Mouse (Mus musculus) spleen, adult 2 months (tissue): ENCODE results near the gene Zfp706. TPM values are rescaled to one million over a fixed set of nuclear protein-coding genes. Genes with fewer than 3 reads are reported as not detected.

ENCODE experiments used
- DNase-seq, 2 experiments: peaks; one replicate each; pipeline versions ENCODE4 v3.0.0 to v3.0.0-alpha.2; 2012 to 2021; ENCODE audit warnings: low spot score in 2 of 2, low read depth in 1 of 2
- H3K27ac ChIP-seq: fragments of 200-500 bp; 2 replicates; pipeline ENCODE4 v1.5.1; 2012; ENCODE audit warnings: low read length, inconsistent platforms; ENCODE audit not compliant: insufficient read depth
- H3K27me3 ChIP-seq: fragments of 200-500 bp; 2 replicates; pipeline ENCODE4 v1.6.1; 2012; ENCODE audit warnings: mild to moderate bottlenecking, moderate library complexity, low read length, inconsistent platforms; ENCODE audit not compliant: control insufficient read depth, insufficient read depth
- H3K36me3 ChIP-seq: fragments of 200-500 bp; 2 replicates; pipeline ENCODE4 v1.6.1; 2012; ENCODE audit warnings: mild to moderate bottlenecking, low read length, inconsistent platforms; ENCODE audit not compliant: control insufficient read depth, insufficient read depth
- H3K4me1 ChIP-seq: fragments of 200-500 bp; 2 replicates; pipeline ENCODE4 v1.6.1; 2011; ENCODE audit warnings: inconsistent platforms; ENCODE audit not compliant: control insufficient read depth, insufficient read depth, insufficient read length
- H3K4me3 ChIP-seq: fragments of 200-500 bp; 2 replicates; pipeline ENCODE4 v1.5.1; 2011; ENCODE audit warnings: mild to moderate bottlenecking, inconsistent platforms; ENCODE audit not compliant: insufficient read depth, insufficient read length; ENCODE audit errors: extremely low read depth
- CTCF ChIP-seq: fragments of 200-500 bp; IDR thresholded peaks from 2 replicates; pipeline ENCODE4 v1.5.1; 2011; ENCODE audit warnings: mild to moderate bottlenecking, inconsistent platforms; ENCODE audit not compliant: insufficient read depth, insufficient read length, insufficient replicate concordance; ENCODE audit errors: extremely low read depth
- POLR2A ChIP-seq: fragments of 200-500 bp; IDR thresholded peaks from 2 replicates; pipeline ENCODE4 v1.6.1; 2011; ENCODE audit warnings: low read depth, low read length, inconsistent platforms
- WGBS: fragments of 180-500 bp; shearing (Covaris S2); methylation state at CpG from one replicate; pipeline ENCODE4 v1.1.7; 2018; 5-methylcytosine and 5-hydroxymethylcytosine counted together
- polyA plus RNA-seq: library from polyadenylated mRNA; depleted of rRNA; stranded (reverse); fragments of >200 nt; gene quantifications from 2 replicates; pipeline ENCODE4 v1.2.3, GENCODE M21; 2012

Zfp706 gene
- polyA plus RNA-seq, 1 experiment, result 23.4 TPM

DNA sequence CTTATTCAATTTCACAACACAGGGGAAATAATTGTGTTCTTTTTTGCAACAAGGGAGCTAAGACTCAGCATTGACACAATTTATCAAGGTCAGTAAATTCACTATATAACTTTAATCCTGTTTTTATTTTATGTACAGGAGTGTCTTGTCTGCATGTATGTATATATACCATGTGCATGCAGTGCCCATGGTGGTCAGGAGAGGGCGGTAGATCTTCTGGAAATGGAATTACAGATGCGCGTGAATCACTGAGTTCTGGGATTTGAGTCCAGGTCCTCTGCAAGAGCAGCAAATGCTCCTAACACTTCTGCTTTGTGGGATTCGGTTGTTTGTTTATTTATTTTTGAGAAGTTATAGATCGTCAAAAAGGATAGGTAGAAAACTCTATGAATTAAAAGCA is 37.8 kb downstream of the Zfp706 start:
- no peaks in the 10 kb centered on the region for H3K36me3 ChIP-seq
- no peaks in the 10 kb centered on the region for H3K27me3 ChIP-seq
- no peak for DNase-seq
- H3K27ac ChIP-seq, result no peak overlapping the region
- TF ChIP-seq CTCF (no peak), POLR2A (no peak)
- H3K4me3 ChIP-seq, result no peak overlapping the region
- 96% methylated on average over 5 of the region's 5 CpGs for WGBS
- H3K4me1 ChIP-seq, result peaks cover 8% of the 10 kb centered on the region; the same call in 1 of the 2 replicates

- Histone ChIP-seq H3K4me1 (peaks cover 8% of the 10 kb centered on the region; the same call in 1 of the 2 replicates), H3K27me3 (no peaks in the 10 kb centered on the region), H3K36me3 (no peaks in the 10 kb centered on the region), H3K27ac (no peak overlapping the region), H3K4me3 (no peak overlapping the region)
- no peak for DNase-seq
- 53% methylated on average over 1 of the region's 1 CpGs for WGBS
- no peak for TF ChIP-seq POLR2A
- no peak for TF ChIP-seq CTCF
Measured at GRCm38 (mm10) chr15:36968295-36968694, 39.3 kb downstream of the Zfp706 start.

DNA sequence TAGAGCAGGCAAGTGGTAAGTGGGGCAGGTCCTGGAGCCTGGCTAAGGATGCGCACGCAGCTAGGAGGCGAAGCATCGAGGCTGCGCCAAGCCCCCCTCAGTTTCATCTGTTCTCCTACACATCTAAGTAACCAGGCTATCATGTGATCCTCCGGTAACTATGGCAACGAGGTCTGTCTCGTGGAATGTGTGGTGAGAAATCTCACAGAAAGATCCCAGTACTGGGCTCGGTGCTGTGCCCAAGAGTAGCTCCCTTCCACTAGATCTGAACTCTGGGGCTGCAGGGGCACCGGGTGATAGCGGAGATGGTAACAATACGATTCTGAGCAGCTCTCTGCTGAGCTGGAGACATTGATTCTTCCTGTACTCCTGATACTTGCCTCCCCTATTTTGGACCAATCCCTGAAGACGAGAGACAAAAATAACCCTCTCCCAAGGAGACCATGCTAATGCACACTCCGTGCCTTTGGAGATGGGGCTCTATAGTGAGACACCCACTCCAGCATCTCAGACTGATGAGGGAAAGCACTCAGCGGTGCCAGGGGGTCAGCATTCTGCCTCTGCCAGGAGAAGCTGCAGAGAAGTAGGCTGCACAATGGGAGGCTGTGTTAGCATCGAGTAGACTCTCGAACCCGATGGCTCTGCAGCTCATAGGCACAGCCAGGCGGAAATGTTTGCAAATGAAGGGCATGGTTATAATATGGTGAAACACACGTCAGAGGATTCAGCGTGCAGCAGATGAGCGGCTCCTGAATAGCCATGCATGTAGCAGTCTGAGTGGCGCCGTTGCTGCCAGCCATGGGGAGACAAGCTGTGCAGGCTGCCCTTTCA is 40.0 kb downstream of the Zfp706 start:
- H3K4me1 ChIP-seq, result peaks cover 13% of the 10 kb centered on the region; the same call in 1 of the 2 replicates
- no peak for DNase-seq
- H3K36me3 ChIP-seq, result no peaks in the 10 kb centered on the region
- H3K27ac ChIP-seq, result no peak overlapping the region
- 45% methylated on average over 24 of the region's 24 CpGs for WGBS
- H3K27me3 ChIP-seq, result no peaks in the 10 kb centered on the region
- no peak for TF ChIP-seq POLR2A
- no peak for TF ChIP-seq CTCF
- no peak overlapping the region for H3K4me3 ChIP-seq

DNA sequence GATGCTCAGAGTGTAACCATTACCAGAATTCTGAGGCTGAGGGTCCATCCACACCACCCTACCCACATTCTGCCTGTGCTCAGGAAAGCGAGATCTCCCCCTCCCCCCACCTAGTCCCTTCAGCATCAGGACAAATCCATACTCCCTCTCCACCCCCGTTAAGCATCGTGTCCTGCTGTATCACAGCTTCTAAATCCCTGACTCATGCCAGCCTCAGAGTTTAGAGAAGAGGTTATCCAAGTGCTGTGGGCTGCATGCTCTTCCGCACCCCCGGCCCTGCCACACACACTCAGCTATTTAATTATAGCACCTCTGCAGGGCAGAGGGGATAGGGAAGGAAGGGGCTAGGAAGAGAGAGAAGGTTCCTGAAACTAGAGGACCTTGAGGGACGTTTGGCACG is 40.6 kb downstream of the Zfp706 start:
- Histone ChIP-seq H3K4me3 (no peak overlapping the region), H3K27ac (no peak overlapping the region), H3K27me3 (no peaks in the 10 kb centered on the region), H3K36me3 (no peaks in the 10 kb centered on the region), H3K4me1 (peaks cover 14% of the 10 kb centered on the region)
- no peak for DNase-seq
- WGBS, result 21% methylated on average over 7 of the region's 7 CpGs
- TF ChIP-seq POLR2A (no peak), CTCF (no peak)

DNA sequence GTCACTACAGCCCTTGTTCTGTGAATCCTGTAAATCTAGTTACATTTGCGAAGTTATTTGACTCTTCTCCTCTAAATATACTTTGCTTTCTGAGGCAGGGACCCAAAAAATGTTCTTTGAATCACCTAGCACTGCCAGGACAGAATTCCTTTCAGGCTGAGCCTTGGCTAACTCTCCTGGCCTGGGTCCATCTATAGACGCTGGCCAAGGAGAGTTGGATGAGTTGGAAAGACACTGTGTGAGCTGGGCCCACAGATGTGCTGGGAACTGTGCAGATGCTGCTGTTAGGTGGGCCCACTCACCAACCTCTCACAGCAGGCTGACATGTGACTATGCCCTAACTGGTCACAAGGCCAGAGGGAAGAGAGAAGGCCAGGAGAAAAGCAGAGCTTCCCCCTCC is 41.1 kb downstream of the Zfp706 start:
- Histone ChIP-seq H3K27ac (no peak overlapping the region), H3K4me1 (peaks cover 17% of the 10 kb centered on the region), H3K4me3 (no peak overlapping the region), H3K27me3 (no peaks in the 10 kb centered on the region), H3K36me3 (no peaks in the 10 kb centered on the region)
- TF ChIP-seq POLR2A (no peak), CTCF (no peak)
- no peak for DNase-seq
- WGBS, result 88% methylated on average over 2 of the region's 2 CpGs

- Histone ChIP-seq H3K4me1 (peaks cover 17% of the 10 kb centered on the region), H3K27ac (no peak overlapping the region), H3K4me3 (no peak overlapping the region), H3K36me3 (no peaks in the 10 kb centered on the region), H3K27me3 (no peaks in the 10 kb centered on the region)
- no peak for DNase-seq
- TF ChIP-seq CTCF (no peak), POLR2A (no peak)
- 22% methylated on average over 4 of the region's 4 CpGs for whole genome bisulfite sequencing
Measured at GRCm38 (mm10) chr15:36965743-36966142, 41.8 kb downstream of the Zfp706 start.

DNA sequence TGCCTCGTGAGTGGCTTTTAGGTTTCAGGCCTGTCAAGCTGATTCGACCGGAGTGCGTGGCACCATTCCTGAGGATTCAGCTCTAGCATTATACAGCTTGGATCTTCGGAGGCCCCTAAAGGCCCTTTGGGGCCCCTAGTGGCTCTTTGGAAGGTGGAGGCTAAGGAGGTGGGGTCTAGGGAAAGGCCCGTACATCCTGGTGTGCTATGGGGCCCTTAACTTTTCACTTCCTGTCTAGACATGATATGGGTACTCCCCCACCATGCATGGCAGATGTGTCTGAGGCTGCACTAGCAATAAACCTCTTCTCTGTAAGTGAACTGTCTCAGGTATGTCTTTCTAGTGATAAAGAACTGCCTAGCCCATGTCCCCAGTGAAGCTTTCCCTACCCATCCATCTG is 44.6 kb downstream of the Zfp706 start:
- WGBS, result 75% methylated on average over 6 of the region's 6 CpGs
- no peak overlapping the region for H3K27ac ChIP-seq
- H3K27me3 ChIP-seq, result no peaks in the 10 kb centered on the region
- DNase-seq, result no peak
- no peak for TF ChIP-seq CTCF
- TF ChIP-seq POLR2A, result no peak
- peaks cover 17% of the 10 kb centered on the region for H3K4me1 ChIP-seq
- H3K4me3 ChIP-seq, result no peak overlapping the region
- H3K36me3 ChIP-seq, result no peaks in the 10 kb centered on the region
